Mouse (Mus musculus) urinary bladder, postnatal 4 days (tissue): Measurements from ENCODE around the gene Xrcc1.
A peak's percentile ranks its signal among the peaks of the same experiment; 100 is the strongest.
"Not testable (repeated sequence)": the region's sequence is repeated elsewhere in the genome, so short reads cannot be mapped to it uniquely, and the experiment has no call there.

Experiments used
- DNase-seq, 2 experiments: peaks; one replicate each; pipeline ENCODE4 v3.0.0; 2021 to 2022; ENCODE audit warnings: low spot score in 2 of 2

Xrcc1 gene

DNA sequence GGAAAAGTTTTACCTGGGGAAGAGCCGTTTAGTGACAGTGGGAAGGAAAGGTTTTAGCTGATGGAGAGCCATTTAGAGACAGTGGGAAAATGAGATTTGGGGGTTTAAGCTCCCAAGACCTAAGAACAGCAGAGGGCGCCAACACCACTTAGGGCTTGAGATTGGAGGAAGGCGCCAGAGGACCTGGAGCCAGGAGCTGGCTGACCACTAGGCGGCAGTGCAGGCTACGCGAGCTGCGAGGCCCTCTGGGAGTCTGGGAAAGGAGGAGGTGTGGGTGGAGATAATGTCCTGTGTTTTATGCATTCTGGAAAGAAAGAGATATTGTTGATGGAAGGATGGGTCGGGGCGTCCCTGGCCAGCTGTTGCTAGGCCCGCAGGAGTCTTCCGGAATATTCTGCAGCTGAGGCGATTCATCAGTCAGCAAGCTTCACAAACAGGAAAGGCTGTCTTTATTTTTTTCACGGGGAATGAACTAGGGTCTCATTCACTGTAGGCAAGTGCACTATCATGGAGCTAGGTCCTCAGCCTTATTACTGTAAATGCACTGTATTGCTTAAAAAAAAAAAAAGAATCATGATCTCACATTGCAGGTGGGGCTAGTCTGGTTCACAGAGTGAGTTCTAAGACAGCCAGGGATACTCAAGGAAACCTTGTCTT, 55.0 kb downstream of the Xrcc1 start:
- peak; percentile 90 to 98 for DNase-seq

DNA sequence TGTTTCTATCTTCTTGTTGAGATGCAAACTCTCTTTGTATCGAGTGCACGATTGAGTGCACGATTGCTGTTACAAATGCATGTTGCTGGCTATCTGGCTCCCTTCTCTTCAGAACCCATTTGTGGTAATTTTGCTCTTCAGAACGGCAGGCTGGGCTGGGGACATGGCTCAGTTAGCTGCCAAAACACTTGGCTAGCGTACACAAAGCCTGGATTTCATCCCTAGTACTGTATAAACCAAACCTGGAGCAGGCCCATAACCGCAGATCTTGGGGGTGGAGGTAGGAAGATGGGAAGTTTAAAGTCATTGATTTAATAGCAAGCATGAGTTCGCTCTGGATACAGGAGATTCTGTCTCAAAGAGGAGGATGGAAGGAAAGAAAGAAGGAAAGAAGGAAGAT, 59.5 kb downstream of the Xrcc1 start:
- no peak for DNase-seq

DNA sequence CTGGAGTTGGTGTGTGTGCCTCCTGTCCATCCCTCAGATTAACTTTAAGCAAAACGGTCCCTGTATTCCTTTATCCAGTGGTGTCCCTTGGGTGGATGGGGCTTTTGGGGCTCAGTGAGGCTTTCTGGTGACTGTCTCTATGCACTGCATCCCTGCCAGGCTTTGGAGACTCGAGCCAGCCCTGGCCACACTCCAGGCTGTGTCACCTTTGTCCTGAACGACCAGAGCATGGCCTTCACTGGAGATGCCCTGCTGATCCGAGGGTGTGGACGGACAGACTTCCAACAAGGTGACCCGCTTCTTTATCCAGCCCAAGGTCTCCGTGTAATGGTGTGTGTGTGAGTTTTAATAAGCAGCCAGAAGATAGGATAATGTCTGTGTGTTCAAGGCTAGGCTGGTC, 60.0 kb downstream of the Xrcc1 start:
- no peak for DNase-seq

DNA sequence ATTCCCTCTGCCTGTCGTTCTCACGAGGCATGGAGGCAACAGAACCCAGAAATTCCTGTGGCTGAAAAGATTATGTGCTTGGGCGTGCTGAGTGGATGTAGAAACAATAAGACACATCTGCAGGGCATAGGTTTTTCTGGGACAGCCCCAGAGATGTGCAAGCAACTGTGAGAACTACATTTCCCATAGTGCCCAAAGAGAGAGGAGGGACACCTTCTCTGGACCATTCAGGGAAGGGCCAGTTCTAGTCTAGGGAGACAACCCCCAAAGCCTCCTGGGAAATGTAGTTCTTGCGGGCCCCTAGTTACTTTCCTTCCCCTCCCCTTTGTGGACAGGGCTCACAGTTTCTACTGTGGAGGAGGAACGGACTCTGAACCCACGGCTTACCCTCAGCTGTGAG, 61.9 kb downstream of the Xrcc1 start:
- DNase-seq: no peak

DNA sequence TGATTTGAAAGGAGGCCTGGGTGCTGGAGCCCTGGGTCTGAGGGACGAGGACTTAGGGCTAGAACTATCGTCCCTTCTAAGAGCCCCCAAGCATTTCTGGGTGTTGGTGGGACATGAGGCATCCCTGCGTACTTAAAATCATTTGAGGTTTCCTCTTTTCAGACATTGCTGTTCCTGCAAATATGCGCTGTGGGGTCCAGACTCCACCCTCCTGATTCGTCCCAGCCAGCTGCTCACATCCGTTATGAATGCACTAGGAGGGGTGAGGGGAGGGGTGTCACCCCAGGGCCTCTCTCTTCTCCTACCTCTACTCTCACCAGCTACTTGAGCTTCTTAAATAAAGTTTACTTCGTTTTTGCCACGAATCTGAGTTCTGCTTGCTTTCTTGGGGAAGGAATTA, 62.5 kb downstream of the Xrcc1 start:
- DNase-seq: no peak

DNA sequence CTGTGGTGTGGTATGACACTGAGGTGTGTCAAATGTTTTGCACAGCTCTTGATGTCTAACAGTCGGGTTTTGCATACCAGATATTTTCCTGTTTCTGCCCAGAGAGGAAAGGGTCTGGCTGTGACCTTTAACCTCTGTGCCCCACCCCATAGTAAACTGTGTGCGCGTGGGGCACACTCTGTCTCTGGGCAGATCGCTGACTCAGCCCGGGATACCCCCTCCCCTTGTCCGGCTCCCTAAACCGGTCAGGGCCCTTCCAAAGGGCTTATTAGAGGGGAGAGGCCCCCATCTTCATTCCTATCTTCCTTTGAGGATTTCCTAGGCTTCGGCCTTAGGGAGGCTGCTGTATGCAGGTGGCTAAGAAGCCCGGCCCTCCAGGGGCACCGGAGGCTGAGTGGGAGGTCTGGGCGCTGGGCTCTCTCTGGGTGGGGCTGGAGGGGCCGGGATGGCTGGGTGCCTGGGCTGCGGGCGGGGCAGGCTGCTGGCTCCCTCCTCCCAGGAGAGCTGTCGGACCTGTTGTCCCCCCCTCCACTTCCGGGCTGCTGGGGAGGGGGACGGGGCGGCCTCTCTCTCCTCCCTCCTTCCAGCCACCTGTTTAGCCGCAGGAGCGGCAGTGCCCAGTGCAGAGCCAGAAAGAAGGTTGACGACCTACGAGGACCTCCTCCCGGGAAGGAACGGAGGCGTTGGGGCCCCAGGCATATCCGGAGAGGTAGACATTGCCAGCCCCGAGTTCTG, 64.2 kb downstream of the Xrcc1 start, which contains the start of gene Phldb3:
Gene Phldb3, plus strand, starts transcription at position 620 of the 735 bp plus-strand sequence.
- peak in 1 of 2 experiments; percentile 61 for DNase-seq

DNA sequence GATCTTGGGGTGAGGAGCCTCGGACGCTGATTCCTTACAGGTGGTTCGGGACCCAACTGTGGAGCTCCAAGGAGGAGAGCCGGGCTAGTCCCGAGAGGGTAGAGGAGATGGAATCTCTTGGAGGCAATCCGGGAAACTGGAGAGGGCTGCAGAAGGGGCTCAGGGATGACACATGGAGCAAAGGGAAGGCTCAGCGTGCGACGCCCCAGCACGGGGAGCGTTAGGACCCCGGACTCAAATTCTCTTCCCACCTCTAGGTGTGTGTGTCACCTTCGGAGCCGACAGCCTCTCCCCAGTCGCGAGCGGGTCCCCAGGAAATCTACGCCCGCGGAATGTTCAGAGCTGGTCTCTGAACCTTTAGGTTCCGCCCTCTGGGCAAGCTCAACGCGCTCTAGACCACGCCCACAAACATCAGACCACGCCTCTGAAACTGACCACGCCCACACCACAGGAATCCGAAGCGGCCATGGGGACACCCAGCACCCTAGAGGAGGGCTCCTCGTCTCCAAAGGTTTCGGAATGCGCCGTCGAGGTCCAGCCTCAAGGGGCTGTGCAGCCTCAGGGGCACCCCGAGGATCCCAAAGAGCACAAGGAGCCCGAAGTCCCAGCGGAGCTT, 64.9 kb downstream of the Xrcc1 start:
- DNase-seq: peak; percentile 84 to 94

DNA sequence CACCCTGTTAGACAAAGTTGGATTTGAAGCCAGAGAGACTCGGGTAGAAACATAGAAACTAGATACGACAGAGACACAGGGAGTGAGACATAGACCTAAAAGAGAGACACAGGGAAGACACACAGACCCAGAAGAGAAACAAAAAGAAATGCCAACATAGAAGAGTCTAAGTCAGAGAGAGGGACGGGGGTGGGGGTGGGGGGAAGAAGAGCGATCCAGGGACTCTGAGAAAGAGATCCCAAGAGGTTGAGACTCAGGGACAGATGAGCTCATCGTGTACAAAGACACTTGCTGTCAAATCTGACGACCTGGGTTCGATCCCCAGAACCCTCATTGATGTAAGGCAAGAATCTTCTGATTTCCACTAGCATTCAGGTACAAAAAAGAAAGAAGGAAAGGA, 65.6 kb downstream of the Xrcc1 start:
- DNase-seq: no peak

DNA sequence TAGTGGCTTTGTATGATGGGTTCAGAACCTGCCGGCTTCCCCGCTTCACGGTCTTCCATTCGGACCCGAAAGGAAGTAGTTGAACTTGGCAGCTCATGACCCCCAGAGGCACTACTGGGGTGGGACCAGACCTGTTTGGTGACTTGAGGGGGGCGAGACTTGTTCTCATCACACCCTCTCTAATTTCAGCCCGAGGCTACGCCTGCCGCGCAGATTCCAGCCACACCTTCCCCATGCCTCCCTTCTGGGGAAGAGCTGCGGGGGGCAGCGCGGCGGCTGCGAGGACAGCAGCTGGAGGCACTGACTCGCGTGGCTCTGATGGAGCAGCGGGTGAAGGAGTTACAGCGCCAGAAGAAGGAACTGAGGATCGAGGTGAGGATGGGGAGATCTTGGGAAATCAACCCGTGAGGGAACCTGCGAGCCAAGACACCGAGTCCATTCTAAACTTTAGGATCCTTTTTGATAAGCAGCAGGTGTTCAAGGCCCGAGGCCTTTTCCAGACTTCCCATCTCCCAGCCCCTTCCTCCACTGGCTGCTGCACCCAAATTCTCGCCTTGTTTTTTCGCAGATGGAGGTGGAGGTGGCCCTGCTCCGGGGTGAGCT, 66.3 kb downstream of the Xrcc1 start:
- DNase-seq: no peak

DNA sequence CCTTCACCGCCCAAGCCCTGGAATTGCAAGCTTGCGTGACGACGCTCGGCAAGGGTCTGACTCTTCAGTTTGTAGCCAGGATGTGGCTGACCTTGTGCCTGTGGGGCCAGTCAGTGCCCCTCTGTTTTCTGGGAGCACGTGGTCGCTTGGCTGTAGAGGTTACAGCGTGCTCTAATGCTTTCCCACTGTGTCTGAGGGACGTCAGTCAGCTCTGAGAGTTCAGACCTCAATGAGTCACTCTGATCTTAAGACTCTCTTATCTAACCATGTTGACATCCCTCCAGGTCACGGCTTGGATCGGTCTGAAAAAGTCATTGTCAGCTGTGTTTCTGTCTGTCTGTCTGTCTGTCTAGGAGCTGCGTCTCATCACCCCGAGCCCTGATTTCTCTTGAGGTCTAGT, 68.7 kb downstream of the Xrcc1 start:
- DNase-seq: no peak

DNA sequence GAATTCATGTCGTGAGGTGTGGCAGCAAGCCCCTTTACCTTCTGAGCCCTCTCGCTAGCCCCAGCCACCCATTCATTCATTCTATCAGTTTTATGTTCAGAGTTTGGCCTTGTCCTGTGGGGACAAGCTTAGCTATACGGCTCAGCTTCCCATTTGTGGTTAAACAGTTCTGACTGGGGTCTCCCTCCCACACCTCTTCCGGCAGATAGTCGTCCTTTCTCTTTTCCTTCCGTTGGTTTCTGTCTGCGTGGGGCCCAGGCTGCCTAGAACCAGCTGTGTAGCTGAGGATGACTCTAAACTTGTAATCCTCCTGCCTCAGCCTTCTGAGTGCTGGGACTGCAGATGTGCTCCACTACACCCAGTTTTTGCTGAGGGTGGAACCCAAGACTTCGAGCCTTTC, 71.7 kb downstream of the Xrcc1 start:
- DNase-seq: no peak

DNA sequence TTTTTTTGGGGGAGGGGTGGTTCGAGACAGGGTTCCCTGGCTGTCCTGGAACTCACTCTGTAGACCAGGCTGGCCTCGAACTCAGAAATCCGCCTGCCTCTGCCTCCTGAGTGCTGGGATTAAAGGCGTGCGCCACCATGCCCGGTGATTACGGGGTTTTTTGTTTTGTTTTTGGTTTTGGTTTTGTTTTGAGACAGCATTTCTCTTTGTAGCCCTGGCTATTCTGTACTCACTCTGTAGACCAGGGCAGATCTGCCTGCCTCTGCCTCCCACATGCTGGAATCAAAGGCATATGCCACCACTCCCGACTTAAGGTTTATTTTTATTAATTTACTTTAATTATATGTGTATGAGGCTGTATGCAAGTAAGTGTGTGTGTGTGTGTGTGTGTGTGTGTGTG, 72.3 kb downstream of the Xrcc1 start:
- DNase-seq: not testable (repeated sequence)

DNA sequence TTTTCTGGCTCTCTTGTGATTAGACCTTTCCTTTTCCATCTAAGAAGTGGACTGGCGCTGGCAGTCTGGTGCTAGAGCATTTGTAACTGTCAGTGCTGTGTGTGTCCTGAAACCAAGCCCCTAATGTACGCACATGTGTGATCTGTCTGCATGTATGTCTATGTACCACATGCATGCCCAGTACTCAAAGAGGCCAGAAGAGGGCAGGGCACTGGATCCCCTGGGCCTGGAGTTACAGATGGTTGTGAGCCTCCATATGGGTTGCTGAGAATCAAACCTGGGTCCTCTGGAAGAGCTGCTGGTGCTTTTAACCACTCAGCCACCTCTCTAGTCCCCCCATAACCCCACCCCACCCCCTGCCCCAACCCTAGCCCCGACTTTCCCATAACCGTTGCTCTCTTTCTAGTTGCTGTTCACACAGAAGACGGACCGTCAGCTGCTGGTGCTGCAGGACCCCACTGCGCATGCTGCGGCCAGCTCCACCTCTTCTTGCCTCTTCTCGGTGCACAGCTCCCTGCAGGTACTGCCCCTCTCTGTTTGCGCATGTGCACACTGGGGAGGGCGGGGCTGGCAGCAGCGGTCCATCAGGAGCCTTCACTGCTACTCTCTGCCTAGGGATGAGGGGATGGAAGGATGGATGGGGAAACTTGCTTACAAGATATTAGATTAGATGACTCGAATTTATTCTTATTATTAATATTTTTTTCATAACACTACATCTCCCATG, 73.7 kb downstream of the Xrcc1 start:
- no peak for DNase-seq

DNA sequence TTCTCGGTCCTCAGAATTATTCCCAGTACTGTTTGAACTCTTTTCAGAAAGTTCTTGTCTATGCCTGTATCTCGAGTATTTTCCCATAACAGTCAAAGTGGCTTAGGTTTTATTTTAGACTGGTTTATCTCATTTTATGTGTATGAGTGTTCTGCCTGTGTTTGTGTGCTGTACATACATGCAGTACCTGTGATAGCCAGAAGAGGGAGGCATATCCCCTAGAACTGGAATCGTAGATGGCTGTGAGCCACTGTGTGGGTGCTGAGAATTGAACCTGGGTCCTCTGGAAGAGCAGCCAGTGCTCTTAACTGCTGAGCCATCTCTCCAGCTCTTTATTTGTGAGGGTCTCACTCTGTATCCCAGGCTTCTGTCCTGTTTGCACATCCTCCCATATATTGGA, 75.1 kb downstream of the Xrcc1 start:
- no peak for DNase-seq

DNA sequence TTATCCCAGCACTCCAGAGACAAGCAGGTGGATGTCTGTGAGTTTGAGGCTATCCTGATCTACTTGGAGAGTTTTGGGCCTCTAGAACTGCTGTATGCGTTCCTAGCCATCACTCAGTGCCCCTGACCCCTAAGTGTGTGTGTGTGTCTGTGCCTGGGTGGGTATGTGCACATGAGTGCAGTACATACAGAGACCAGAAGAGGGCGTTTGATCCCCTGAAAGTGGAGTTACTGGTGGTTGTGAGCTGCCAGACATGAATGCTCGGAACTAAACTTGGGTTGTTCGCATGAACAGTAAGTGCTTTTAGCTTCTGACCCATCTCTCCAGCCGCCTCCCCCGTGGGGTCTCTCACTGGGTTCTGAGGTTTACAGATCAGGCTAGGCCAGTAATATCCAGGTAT, 76.9 kb downstream of the Xrcc1 start:
- no peak for DNase-seq
